Mouse (Mus musculus) lung, postnatal 14 days (tissue): ENCODE results near the gene Wscd2.

Source experiments
- DNase-seq: peaks from one replicate; pipeline ENCODE4 v3.0.0; 2021

Wscd2 gene

GRCm38 (mm10) chr5:113542885-113543476 is 52.8 kb downstream of the Wscd2 start:
- no peak for DNase-seq

GRCm38 (mm10) chr5:113547949-113548700 is 58.0 kb downstream of the Wscd2 start:
- DNase-seq: peak; percentile 72

GRCm38 (mm10) chr5:113550249-113550648 is 60.1 kb downstream of the Wscd2 start:
- no peak for DNase-seq

GRCm38 (mm10) chr5:113550759-113551158 is 60.6 kb downstream of the Wscd2 start:
- no peak for DNase-seq

GRCm38 (mm10) chr5:113553402-113553897 is 63.3 kb downstream of the Wscd2 start:
- DNase-seq: peak; percentile 22

- DNase-seq: no peak
Observed at GRCm38 (mm10) chr5:113554095-113554494, 64.0 kb downstream of the Wscd2 start.

GRCm38 (mm10) chr5:113554571-113554970 is 64.4 kb downstream of the Wscd2 start:
- no peak for DNase-seq

- no peak for DNase-seq
Observed at GRCm38 (mm10) chr5:113555684-113556083, 65.6 kb downstream of the Wscd2 start.

- no peak for DNase-seq
Observed at GRCm38 (mm10) chr5:113558065-113558464, 67.9 kb downstream of the Wscd2 start.

GRCm38 (mm10) chr5:113559627-113560026 is 69.5 kb downstream of the Wscd2 start:
- peak; percentile 13 for DNase-seq

GRCm38 (mm10) chr5:113564463-113564862 is 74.3 kb downstream of the Wscd2 start:
- DNase-seq: no peak

- DNase-seq: no peak
Observed at GRCm38 (mm10) chr5:113565101-113565854, 75.1 kb downstream of the Wscd2 start.

GRCm38 (mm10) chr5:113565858-113566257 is 75.7 kb downstream of the Wscd2 start:
- DNase-seq: no peak

- DNase-seq: no peak
Observed at GRCm38 (mm10) chr5:113570056-113570717, 80.1 kb downstream of the Wscd2 start.

GRCm38 (mm10) chr5:113577555-113577954 is 87.4 kb downstream of the Wscd2 start:
- no peak for DNase-seq

GRCm38 (mm10) chr5:113578428-113578827 is 88.3 kb downstream of the Wscd2 start:
- DNase-seq: no peak

GRCm38 (mm10) chr5:113579128-113579527 is 89.0 kb downstream of the Wscd2 start:
- no peak for DNase-seq

GRCm38 (mm10) chr5:113580248-113580647 is 90.1 kb downstream of the Wscd2 start:
- peak; percentile 7 for DNase-seq

GRCm38 (mm10) chr5:113580801-113581200 is 90.7 kb downstream of the Wscd2 start:
- DNase-seq: no peak

GRCm38 (mm10) chr5:113583424-113584162 is 93.5 kb downstream of the Wscd2 start:
- DNase-seq: no peak

- DNase-seq: no peak
Observed at GRCm38 (mm10) chr5:113584439-113584838, 94.3 kb downstream of the Wscd2 start.
